Mouse (Mus musculus): ENCODE data around the gene Lrrn1. TPM values are rescaled to one million over a fixed set of nuclear protein-coding genes. Genes with fewer than 3 reads are reported as not detected.

The Lrrn1 gene
- total RNA-seq, 2 experiments from 2014 or later = not detected

DNA sequence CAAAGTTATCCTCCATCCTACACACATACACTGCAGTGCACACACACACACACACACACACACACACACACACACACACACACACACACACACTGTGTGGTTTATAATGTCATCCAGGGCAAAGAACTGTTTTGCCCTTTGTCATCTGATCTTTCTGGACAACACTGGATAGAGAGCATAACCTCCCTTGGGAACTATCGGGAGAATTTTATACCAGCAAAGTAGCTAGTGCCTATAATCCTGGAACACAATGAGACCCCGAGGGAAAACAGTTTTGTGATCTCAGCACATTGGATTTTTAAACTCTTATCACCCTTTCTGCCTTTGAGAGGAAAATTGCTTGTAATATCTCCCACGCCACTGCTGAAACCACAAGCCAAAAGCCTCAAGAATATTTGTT, 45.8 kb downstream of the Lrrn1 start:
- ATAC-seq (replicated peaks; ENCODE audit: low FRiP score, low TSS enrichment, poor library complexity, severe bottlenecking) = no peak

DNA sequence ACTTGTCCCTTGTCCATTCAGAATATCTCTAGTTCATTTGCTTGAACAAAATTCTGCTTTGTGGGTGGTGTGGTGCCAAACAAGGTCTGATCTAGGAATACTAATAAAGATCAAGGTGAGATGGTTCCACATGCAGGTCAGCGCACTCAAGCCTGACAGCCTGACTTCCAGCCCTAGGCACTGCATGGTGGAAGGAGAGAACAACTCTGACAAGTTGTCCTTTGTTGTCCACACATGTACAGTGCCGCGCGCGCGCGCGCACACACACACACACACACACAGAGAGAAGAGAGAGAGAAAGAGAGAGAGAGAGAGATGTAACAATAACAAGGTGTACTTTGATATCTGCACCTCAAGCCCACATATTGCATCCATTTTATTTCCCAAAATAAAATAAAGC, 47.7 kb downstream of the Lrrn1 start:
- ATAC-seq (replicated peaks; ENCODE audit: low FRiP score, low TSS enrichment, poor library complexity, severe bottlenecking) = no peak

DNA sequence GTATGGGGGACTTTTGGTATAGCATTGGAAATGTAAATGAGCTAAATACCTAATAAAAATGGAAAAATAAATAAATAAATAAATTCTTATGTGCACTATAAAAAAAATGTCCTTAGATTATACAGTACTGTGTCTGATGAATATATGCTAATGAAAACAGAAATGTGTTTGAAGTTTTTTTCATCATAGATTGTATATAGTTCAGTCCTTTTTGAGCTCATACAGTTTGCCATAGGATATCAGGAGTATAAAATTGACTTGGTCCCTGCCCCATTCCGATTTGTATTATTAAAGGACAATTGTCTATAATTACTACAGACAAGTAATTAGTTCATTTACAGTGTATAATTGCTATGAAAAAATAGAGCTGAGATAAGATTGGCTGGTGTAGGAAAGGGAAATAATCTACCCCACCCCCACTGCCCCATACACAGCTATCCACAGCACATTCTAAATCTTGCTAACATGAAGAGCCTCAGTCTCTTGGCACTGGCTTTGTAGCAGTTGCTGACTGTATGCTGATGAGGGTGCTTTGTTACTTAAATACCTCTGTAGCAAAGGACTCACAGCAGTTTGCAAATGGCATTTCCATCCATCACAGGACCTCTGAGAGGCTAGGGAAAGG, 54.3 kb downstream of the Lrrn1 start:
- ATAC-seq (replicated peaks; ENCODE audit: low FRiP score, low TSS enrichment, poor library complexity, severe bottlenecking) = no peak

DNA sequence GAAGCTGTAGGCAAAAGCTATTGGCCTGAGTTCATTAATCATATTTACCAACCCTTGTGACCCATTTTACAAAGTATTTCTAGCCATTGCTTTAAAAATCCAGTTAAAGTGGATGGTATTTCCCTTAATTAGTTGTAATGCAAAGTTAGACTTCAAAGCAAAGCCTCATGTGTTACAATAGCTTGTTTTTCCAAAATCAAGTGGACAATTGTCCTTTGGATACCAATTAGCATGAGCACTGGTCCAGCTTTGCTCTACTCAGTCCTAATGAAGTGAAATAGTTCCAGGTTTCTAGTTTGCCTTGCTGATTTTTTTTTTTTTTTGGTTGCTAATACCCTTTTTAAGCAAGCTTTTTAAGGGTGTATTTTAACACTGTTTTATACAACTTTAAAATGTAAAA, 75.6 kb downstream of the Lrrn1 start:
- no peak for ATAC-seq (replicated peaks; ENCODE audit: low FRiP score, low TSS enrichment, poor library complexity, severe bottlenecking)

DNA sequence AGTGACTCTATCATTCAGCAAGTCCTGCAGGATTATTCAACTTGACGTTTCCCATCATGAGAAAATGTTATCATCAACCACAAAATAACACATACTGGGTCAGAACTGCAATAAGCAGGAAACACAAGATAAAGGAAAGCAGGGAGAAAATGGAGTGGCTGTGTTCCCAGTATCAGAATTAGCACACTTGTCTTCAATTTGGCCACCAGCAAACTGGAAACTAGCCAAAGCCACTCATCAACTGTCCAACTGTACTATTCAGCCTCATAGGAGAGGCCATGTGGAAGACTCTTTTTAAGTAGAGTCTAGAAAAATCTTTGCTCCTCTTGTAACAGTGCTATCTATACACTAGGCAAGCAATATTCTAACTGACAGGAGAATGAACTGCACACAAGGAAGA, 84.7 kb downstream of the Lrrn1 start:
- ATAC-seq (replicated peaks; ENCODE audit: low FRiP score, low TSS enrichment, poor library complexity, severe bottlenecking) = no peak
